Mouse (Mus musculus) cerebellum, adult 11-12 months (tissue): ENCODE results near the gene Chuk.

Source experiments
- DNase-seq: peaks from one replicate; pipeline ENCODE4 v3.0.0; 2022

Chuk gene

DNA sequence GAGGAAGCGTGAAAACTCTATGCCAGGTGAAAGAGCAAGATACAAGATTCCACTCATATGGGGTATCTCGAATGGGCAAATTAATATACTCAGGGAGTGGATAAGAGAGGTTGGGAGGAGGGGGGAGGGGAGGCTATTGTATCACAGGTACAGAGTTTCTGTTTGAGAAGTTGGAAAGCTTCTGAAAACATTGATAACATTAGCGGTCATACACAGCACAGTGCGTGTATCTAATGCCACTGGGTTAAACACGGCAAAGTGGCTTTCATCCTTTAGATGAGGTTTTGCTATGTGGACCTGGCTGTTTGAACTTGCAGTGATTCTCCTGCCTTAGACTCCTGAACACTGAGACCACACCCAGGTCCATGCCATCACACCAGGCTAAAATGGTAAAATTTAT lies 77.3 kb downstream of the Chuk start:
- DNase-seq, result no peak

DNA sequence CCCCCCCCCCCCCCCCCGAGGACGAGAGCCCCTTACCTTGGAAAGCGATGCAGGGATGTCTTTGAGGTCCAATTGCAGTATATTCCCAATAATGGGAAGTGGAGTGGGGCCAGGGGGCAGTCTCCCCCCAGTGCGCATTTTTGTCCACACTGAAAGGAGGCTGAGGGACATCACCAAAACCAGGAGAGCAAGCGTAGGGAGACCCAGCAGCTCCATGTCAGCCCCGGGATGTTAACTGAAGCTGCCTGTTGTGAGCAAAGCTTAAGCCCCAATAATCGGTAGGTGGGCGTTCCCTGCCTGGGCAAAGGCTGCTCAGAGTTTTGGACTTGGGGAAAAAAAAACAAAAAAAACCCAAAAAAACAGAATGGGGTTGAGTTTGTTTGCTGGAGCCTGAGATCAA lies 78.3 kb downstream of the Chuk start, which contains the start of gene Cyp2c23:
Gene Cyp2c23 (minus strand): TSS at position 237 of the 400 bp plus-strand sequence.
- no peak for DNase-seq

DNA sequence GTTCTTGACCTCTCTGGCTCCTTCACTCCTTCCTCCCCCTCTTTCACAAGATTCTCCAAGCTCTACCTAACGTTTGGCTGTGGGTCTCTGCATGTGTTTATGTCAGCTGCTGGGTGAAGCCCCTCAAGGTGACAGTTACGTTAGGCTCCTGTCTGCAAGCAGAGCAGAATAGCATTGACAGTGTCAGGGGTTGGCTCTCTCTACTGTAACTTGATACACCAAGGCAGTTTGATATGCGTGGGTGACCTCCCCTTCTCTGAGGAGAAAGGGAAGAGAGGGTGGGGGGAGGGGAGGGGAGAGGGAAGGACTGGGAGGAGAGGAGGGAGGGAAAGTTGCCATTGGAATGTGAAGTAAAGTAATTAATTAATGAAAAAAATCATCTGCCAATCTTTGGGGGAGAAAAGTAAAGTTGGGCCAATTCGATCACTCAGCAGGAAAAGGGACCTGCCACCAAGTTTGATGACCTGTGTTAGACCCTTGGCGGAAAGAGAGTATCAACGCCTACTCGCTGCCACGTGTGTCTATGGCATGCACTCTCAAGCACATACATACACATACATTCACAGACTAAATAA lies 80.2 kb downstream of the Chuk start:
- no peak for DNase-seq

DNA sequence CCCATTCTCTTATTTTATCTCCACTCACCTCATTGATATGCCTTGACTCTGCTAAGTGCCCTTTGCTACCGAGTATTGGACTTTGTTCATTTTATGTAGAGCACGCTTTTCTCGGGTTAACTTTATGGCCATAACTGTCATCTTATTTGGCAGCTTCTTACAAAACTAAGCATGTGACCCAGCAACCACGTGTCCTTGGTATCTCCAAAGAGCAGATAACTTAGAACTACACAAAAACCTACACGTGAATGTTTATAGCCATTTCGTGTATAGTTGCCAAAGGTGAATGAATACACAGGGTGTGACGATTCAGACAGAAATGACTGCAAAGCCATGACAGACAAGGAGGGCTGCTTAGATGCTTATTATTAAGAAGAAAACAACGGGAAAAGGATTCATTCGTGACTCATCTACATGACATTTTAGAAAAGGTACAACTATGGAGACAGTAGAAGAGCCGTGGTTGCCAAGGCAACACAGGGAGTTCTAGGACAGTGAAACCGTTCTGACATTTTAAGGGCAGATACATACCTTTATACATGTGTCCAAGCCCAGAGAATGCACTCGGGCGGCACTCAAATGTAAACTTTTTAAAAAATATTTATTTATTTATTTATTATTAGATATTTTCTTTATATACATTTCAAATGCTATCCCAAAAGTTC lies 82.2 kb downstream of the Chuk start:
- no peak for DNase-seq
